Mouse (Mus musculus): ENCODE measurements around the gene Entpd2. TPM values are rescaled to one million over a fixed set of nuclear protein-coding genes. Genes with fewer than 3 reads are reported as not detected.

The Entpd2 gene
- total and polyA plus RNA-seq, 3 experiments, result not detected

- Histone ChIP-seq H3K36me3 (ENCODE audit: control insufficient read depth in 1 of 2, insufficient read depth in 2 of 2, low read length in 2 of 2) (no peaks in the 10 kb centered on the region; a peak in 1 of 4 replicates), H3K4me1 (ENCODE audit: control insufficient read depth in 1 of 2, insufficient read depth in 2 of 2, low read length in 2 of 2) (no peaks in the 10 kb centered on the region), H3K27me3 (ENCODE audit: control insufficient read depth in 1 of 2, insufficient read depth in 2 of 2, low read length in 2 of 2) (no peaks in the 10 kb centered on the region), H3K27ac (ENCODE audit: control insufficient read depth, low read depth, low read length) (no peak overlapping the region), H3K9ac (ENCODE audit: control insufficient read depth, low read depth, low read length, poor library complexity, severe bottlenecking) (no peak overlapping the region), H3K9me3 (replicated peaks; ENCODE audit: insufficient read depth, low read length) (no peaks in the 10 kb centered on the region), H3K79me2 (ENCODE audit: control insufficient read depth, insufficient read depth, low read length, poor library complexity) (no peaks in the 10 kb centered on the region), H3K4me3 (ENCODE audit: control insufficient read depth in 1 of 2, insufficient read depth in 1 of 2, low read depth in 2 of 2, low read length in 2 of 2) (no peak overlapping the region)
- no peak for TF ChIP-seq NRF1 (IDR thresholded peaks at IDR 0.05; ENCODE audit: insufficient read depth, low read depth, low read length, poor library complexity, severe bottlenecking)
- TF ChIP-seq MAX (IDR thresholded peaks at IDR 0.05; ENCODE audit: low read length), result no peak
- no peak for TF ChIP-seq POLR2A (IDR thresholded peaks at IDR 0.05; ENCODE audit: control insufficient read depth in 1 of 2, insufficient read depth in 1 of 2, low read depth in 1 of 2, low read length in 2 of 2, poor library complexity in 1 of 2)
- TF ChIP-seq MYC (IDR thresholded peaks at IDR 0.05; ENCODE audit: low read depth, low read length), result no peak
- no peak for TF ChIP-seq NELFE (IDR thresholded peaks at IDR 0.05; ENCODE audit: low read depth, low read length)
- TF ChIP-seq EP300 (IDR thresholded peaks at IDR 0.05; ENCODE audit: low read depth in 1 of 2, low read length in 2 of 2), result no peak
- no peak for TF ChIP-seq USF1 (IDR thresholded peaks at IDR 0.05; ENCODE audit: low read depth, low read length)
- DNase-seq (ENCODE audit: low read depth, low spot score), result no peak
Measured at GRCm38 (mm10) chr2:25442682-25443081, 47.0 kb downstream of the Entpd2 start.

Other genes starting within 250 kb of the Entpd2 start
Only the 30 nearest of the 40 such genes appear.
- 1.1 TPM in 1 of 2 replicates, not detected in the other for gene Fam166a, start 177.1 kb upstream of the Entpd2 start, total RNA-seq (2012; rRNA removed)
- 10 to 100 TPM in 1 of 2 experiments, not detected in 1; 15.6 TPM for gene Fam166a, start 177.1 kb upstream of the Entpd2 start, polyA plus RNA-seq (2012; ENCODE audit: insufficient read depth in 1 of 2, insufficient read length in 2 of 2, low read depth in 1 of 2, low replicate concordance in 2 of 2, missing spikeins in 1 of 2)
- 979 and 1,089 TPM in 2 replicates for gene Tubb4b, start 171.2 kb upstream of the Entpd2 start, total RNA-seq (2012; rRNA removed)
- gene Tubb4b, start 171.2 kb upstream of the Entpd2 start, polyA plus RNA-seq (2012; ENCODE audit: insufficient read depth in 1 of 2, insufficient read length in 2 of 2, low read depth in 1 of 2, low replicate concordance in 2 of 2, missing spikeins in 1 of 2), result 1,000 to 10,000 TPM in 1 of 2 experiments, 100 to 1,000 TPM in 1; 183 to 1,037 TPM
- 0.04 TPM in 1 of 2 replicates, not detected in the other for gene Slc34a3, start 161.5 kb upstream of the Entpd2 start, total RNA-seq (2012; rRNA removed)
- gene Slc34a3, start 161.5 kb upstream of the Entpd2 start, polyA plus RNA-seq (2012; ENCODE audit: insufficient read depth in 1 of 2, insufficient read length in 2 of 2, low read depth in 1 of 2, low replicate concordance in 2 of 2, missing spikeins in 1 of 2), result under 1 TPM in 1 of 2 experiments, not detected in 1; 0.03 TPM
- gene Rnf224, start 159.1 kb upstream of the Entpd2 start, total RNA-seq (2012; rRNA removed), result not detected in 2 replicates
- gene Rnf224, start 159.1 kb upstream of the Entpd2 start, polyA plus RNA-seq (2012; ENCODE audit: insufficient read depth in 1 of 2, insufficient read length in 2 of 2, low read depth in 1 of 2, low replicate concordance in 2 of 2, missing spikeins in 1 of 2), result under 1 TPM in 1 of 2 experiments, not detected in 1; 0.10 TPM
- gene Rnf208, start 153.6 kb upstream of the Entpd2 start, total RNA-seq (2012; rRNA removed), result 6.0 and 7.4 TPM in 2 replicates
- gene Rnf208, start 153.6 kb upstream of the Entpd2 start, polyA plus RNA-seq (2012; ENCODE audit: insufficient read depth in 1 of 2, insufficient read length in 2 of 2, low read depth in 1 of 2, low replicate concordance in 2 of 2, missing spikeins in 1 of 2), result 10 to 100 TPM in 1 of 2 experiments, not detected in 1; 21.8 TPM
- 0.15 and 0.26 TPM in 2 replicates for gene Cysrt1, start 153.4 kb upstream of the Entpd2 start, total RNA-seq (2012; rRNA removed)
- under 1 TPM in 1 of 2 experiments, not detected in 1; 0.19 TPM for gene Cysrt1, start 153.4 kb upstream of the Entpd2 start, polyA plus RNA-seq (2012; ENCODE audit: insufficient read depth in 1 of 2, insufficient read length in 2 of 2, low read depth in 1 of 2, low replicate concordance in 2 of 2, missing spikeins in 1 of 2)
- gene AL732309.1, start 149.0 kb upstream of the Entpd2 start, total RNA-seq (2012; rRNA removed), result 8.2 and 11.5 TPM in 2 replicates
- 1 to 10 TPM in 1 of 2 experiments, not detected in 1; 4.8 TPM for gene AL732309.1, start 149.0 kb upstream of the Entpd2 start, polyA plus RNA-seq (2012; ENCODE audit: insufficient read depth in 1 of 2, insufficient read length in 2 of 2, low read depth in 1 of 2, low replicate concordance in 2 of 2, missing spikeins in 1 of 2)
- gene Tmem203, start 140.4 kb upstream of the Entpd2 start, total RNA-seq (2012; rRNA removed), result 8.1 and 8.4 TPM in 2 replicates
- 10 to 100 TPM in 1 of 2 experiments, not detected in 1; 17.0 TPM for gene Tmem203, start 140.4 kb upstream of the Entpd2 start, polyA plus RNA-seq (2012; ENCODE audit: insufficient read depth in 1 of 2, insufficient read length in 2 of 2, low read depth in 1 of 2, low replicate concordance in 2 of 2, missing spikeins in 1 of 2)
- 26.1 and 32.9 TPM in 2 replicates for gene Tprn, start 133.3 kb upstream of the Entpd2 start, total RNA-seq (2012; rRNA removed)
- 10 to 100 TPM in 1 of 2 experiments, not detected in 1; 50.8 TPM for gene Tprn, start 133.3 kb upstream of the Entpd2 start, polyA plus RNA-seq (2012; ENCODE audit: insufficient read depth in 1 of 2, insufficient read length in 2 of 2, low read depth in 1 of 2, low replicate concordance in 2 of 2, missing spikeins in 1 of 2)
- gene Ssna1, start 123.4 kb upstream of the Entpd2 start, total RNA-seq (2012; rRNA removed), result 194 and 226 TPM in 2 replicates
- 100 to 1,000 TPM in 1 of 2 experiments, not detected in 1; 158 TPM for gene Ssna1, start 123.4 kb upstream of the Entpd2 start, polyA plus RNA-seq (2012; ENCODE audit: insufficient read depth in 1 of 2, insufficient read length in 2 of 2, low read depth in 1 of 2, low replicate concordance in 2 of 2, missing spikeins in 1 of 2)
- gene Anapc2, start 123.4 kb upstream of the Entpd2 start, total RNA-seq (2012; rRNA removed), result 9.8 and 10.3 TPM in 2 replicates
- gene Anapc2, start 123.4 kb upstream of the Entpd2 start, polyA plus RNA-seq (2012; ENCODE audit: insufficient read depth in 1 of 2, insufficient read length in 2 of 2, low read depth in 1 of 2, low replicate concordance in 2 of 2, missing spikeins in 1 of 2), result 10 to 100 TPM in 1 of 2 experiments, not detected in 1; 67.0 TPM
- not detected in 2 replicates for gene Tmem210, start 107.7 kb upstream of the Entpd2 start, total RNA-seq (2012; rRNA removed)
- gene Tmem210, start 107.7 kb upstream of the Entpd2 start, polyA plus RNA-seq (2012; ENCODE audit: insufficient read depth in 1 of 2, insufficient read length in 2 of 2, low read depth in 1 of 2, low replicate concordance in 2 of 2, missing spikeins in 1 of 2), result not detected
- gene Lrrc26, start 106.0 kb upstream of the Entpd2 start, total RNA-seq (2012; rRNA removed), result not detected in 2 replicates
- not detected for gene Lrrc26, start 106.0 kb upstream of the Entpd2 start, polyA plus RNA-seq (2012; ENCODE audit: insufficient read depth in 1 of 2, insufficient read length in 2 of 2, low read depth in 1 of 2, low replicate concordance in 2 of 2, missing spikeins in 1 of 2)
- gene Grin1, start 76.7 kb upstream of the Entpd2 start, total RNA-seq (2012; rRNA removed), result not detected in 2 replicates
- gene Grin1, start 76.7 kb upstream of the Entpd2 start, polyA plus RNA-seq (2012; ENCODE audit: insufficient read depth in 1 of 2, insufficient read length in 2 of 2, low read depth in 1 of 2, low replicate concordance in 2 of 2, missing spikeins in 1 of 2), result under 1 TPM in 1 of 2 experiments, not detected in 1; 0.07 TPM
- 37.7 and 49.6 TPM in 2 replicates for gene Man1b1, start 63.5 kb upstream of the Entpd2 start, total RNA-seq (2012; rRNA removed)
- gene Man1b1, start 63.5 kb upstream of the Entpd2 start, polyA plus RNA-seq (2012; ENCODE audit: insufficient read depth in 1 of 2, insufficient read length in 2 of 2, low read depth in 1 of 2, low replicate concordance in 2 of 2, missing spikeins in 1 of 2), result 10 to 100 TPM in 1 of 2 experiments, not detected in 1; 50.1 TPM
- gene Dpp7, start 39.5 kb upstream of the Entpd2 start, total RNA-seq (2012; rRNA removed), result 24.0 and 25.9 TPM in 2 replicates
- gene Dpp7, start 39.5 kb upstream of the Entpd2 start, polyA plus RNA-seq (2012; ENCODE audit: insufficient read depth in 1 of 2, insufficient read length in 2 of 2, low read depth in 1 of 2, low replicate concordance in 2 of 2, missing spikeins in 1 of 2), result 10 to 100 TPM in 1 of 2 experiments, not detected in 1; 24.6 TPM
- 3.6 and 4.7 TPM in 2 replicates for gene Uap1l1, start 30.2 kb upstream of the Entpd2 start, total RNA-seq (2012; rRNA removed)
- gene Uap1l1, start 30.2 kb upstream of the Entpd2 start, polyA plus RNA-seq (2012; ENCODE audit: insufficient read depth in 1 of 2, insufficient read length in 2 of 2, low read depth in 1 of 2, low replicate concordance in 2 of 2, missing spikeins in 1 of 2), result 10 to 100 TPM in 1 of 2 experiments, not detected in 1; 12.6 TPM
- 39.7 and 51.9 TPM in 2 replicates for gene Sapcd2, start 23.6 kb upstream of the Entpd2 start, total RNA-seq (2012; rRNA removed)
- gene Sapcd2, start 23.6 kb upstream of the Entpd2 start, polyA plus RNA-seq (2012; ENCODE audit: insufficient read depth in 1 of 2, insufficient read length in 2 of 2, low read depth in 1 of 2, low replicate concordance in 2 of 2, missing spikeins in 1 of 2), result 10 to 100 TPM in 1 of 2 experiments, not detected in 1; 58.2 TPM
- gene Npdc1, start 3.5 kb downstream of the Entpd2 start, total RNA-seq (2012; rRNA removed), result not detected in 2 replicates
- not detected for gene Npdc1, start 3.5 kb downstream of the Entpd2 start, polyA plus RNA-seq (2012; ENCODE audit: insufficient read depth in 1 of 2, insufficient read length in 2 of 2, low read depth in 1 of 2, low replicate concordance in 2 of 2, missing spikeins in 1 of 2)
- 0.08 and 0.10 TPM in 2 replicates for gene Fut7, start 27.4 kb downstream of the Entpd2 start, total RNA-seq (2012; rRNA removed)
- gene Fut7, start 27.4 kb downstream of the Entpd2 start, polyA plus RNA-seq (2012; ENCODE audit: insufficient read depth in 1 of 2, insufficient read length in 2 of 2, low read depth in 1 of 2, low replicate concordance in 2 of 2, missing spikeins in 1 of 2), result under 1 TPM in 1 of 2 experiments, not detected in 1; 0.21 TPM
- gene Abca2, start 32.8 kb downstream of the Entpd2 start, total RNA-seq (2012; rRNA removed), result 8.7 and 10.4 TPM in 2 replicates
- 10 to 100 TPM in 1 of 2 experiments, not detected in 1; 42.2 TPM for gene Abca2, start 32.8 kb downstream of the Entpd2 start, polyA plus RNA-seq (2012; ENCODE audit: insufficient read depth in 1 of 2, insufficient read length in 2 of 2, low read depth in 1 of 2, low replicate concordance in 2 of 2, missing spikeins in 1 of 2)
- 0.23 and 0.27 TPM in 2 replicates for gene Clic3, start 61.0 kb downstream of the Entpd2 start, total RNA-seq (2012; rRNA removed)
- gene Clic3, start 61.0 kb downstream of the Entpd2 start, polyA plus RNA-seq (2012; ENCODE audit: insufficient read depth in 1 of 2, insufficient read length in 2 of 2, low read depth in 1 of 2, low replicate concordance in 2 of 2, missing spikeins in 1 of 2), result under 1 TPM in 1 of 2 experiments, not detected in 1; 0.15 TPM
- 13.2 and 18.5 TPM in 2 replicates for gene Paxx, start 65.2 kb downstream of the Entpd2 start, total RNA-seq (2012; rRNA removed)
- gene Paxx, start 65.2 kb downstream of the Entpd2 start, polyA plus RNA-seq (2012; ENCODE audit: insufficient read depth in 1 of 2, insufficient read length in 2 of 2, low read depth in 1 of 2, low replicate concordance in 2 of 2, missing spikeins in 1 of 2), result 10 to 100 TPM in 1 of 2 experiments, not detected in 1; 22.1 TPM
- gene Ptgds, start 74.2 kb downstream of the Entpd2 start, total RNA-seq (2012; rRNA removed), result not detected in 2 replicates
- gene Ptgds, start 74.2 kb downstream of the Entpd2 start, polyA plus RNA-seq (2012; ENCODE audit: insufficient read depth in 1 of 2, insufficient read length in 2 of 2, low read depth in 1 of 2, low replicate concordance in 2 of 2, missing spikeins in 1 of 2), result not detected
- not detected in 2 replicates for gene Lcn12, start 98.0 kb downstream of the Entpd2 start, total RNA-seq (2012; rRNA removed)
- gene Lcn12, start 98.0 kb downstream of the Entpd2 start, polyA plus RNA-seq (2012; ENCODE audit: insufficient read depth in 1 of 2, insufficient read length in 2 of 2, low read depth in 1 of 2, low replicate concordance in 2 of 2, missing spikeins in 1 of 2), result not detected
- gene Fbxw5, start 104.9 kb downstream of the Entpd2 start, total RNA-seq (2012; rRNA removed), result 27.5 and 29.2 TPM in 2 replicates
- 10 to 100 TPM in 1 of 2 experiments, not detected in 1; 65.6 TPM for gene Fbxw5, start 104.9 kb downstream of the Entpd2 start, polyA plus RNA-seq (2012; ENCODE audit: insufficient read depth in 1 of 2, insufficient read length in 2 of 2, low read depth in 1 of 2, low replicate concordance in 2 of 2, missing spikeins in 1 of 2)
- 1.5 and 2.3 TPM in 2 replicates for gene C8g, start 105.8 kb downstream of the Entpd2 start, total RNA-seq (2012; rRNA removed)
- 1 to 10 TPM in 1 of 2 experiments, not detected in 1; 5.1 TPM for gene C8g, start 105.8 kb downstream of the Entpd2 start, polyA plus RNA-seq (2012; ENCODE audit: insufficient read depth in 1 of 2, insufficient read length in 2 of 2, low read depth in 1 of 2, low replicate concordance in 2 of 2, missing spikeins in 1 of 2)
- gene Traf2, start 151.1 kb downstream of the Entpd2 start, total RNA-seq (2012; rRNA removed), result 19.9 and 21.0 TPM in 2 replicates
- gene Traf2, start 151.1 kb downstream of the Entpd2 start, polyA plus RNA-seq (2012; ENCODE audit: insufficient read depth in 1 of 2, insufficient read length in 2 of 2, low read depth in 1 of 2, low replicate concordance in 2 of 2, missing spikeins in 1 of 2), result 10 to 100 TPM in 1 of 2 experiments, not detected in 1; 28.3 TPM
- gene Edf1, start 162.0 kb downstream of the Entpd2 start, total RNA-seq (2012; rRNA removed), result 135 and 142 TPM in 2 replicates
- gene Edf1, start 162.0 kb downstream of the Entpd2 start, polyA plus RNA-seq (2012; ENCODE audit: insufficient read depth in 1 of 2, insufficient read length in 2 of 2, low read depth in 1 of 2, low replicate concordance in 2 of 2, missing spikeins in 1 of 2), result 100 to 1,000 TPM in 1 of 2 experiments, not detected in 1; 318 TPM
- gene Mamdc4, start 179.0 kb downstream of the Entpd2 start, total RNA-seq (2012; rRNA removed), result 17.6 and 24.0 TPM in 2 replicates
- 10 to 100 TPM in 1 of 2 experiments, not detected in 1; 21.6 TPM for gene Mamdc4, start 179.0 kb downstream of the Entpd2 start, polyA plus RNA-seq (2012; ENCODE audit: insufficient read depth in 1 of 2, insufficient read length in 2 of 2, low read depth in 1 of 2, low replicate concordance in 2 of 2, missing spikeins in 1 of 2)